Mouse (Mus musculus): Measurements from ENCODE around the gene Tns4. TPM values are rescaled to one million over a fixed set of nuclear protein-coding genes. Genes with fewer than 3 reads are reported as not detected.

The Tns4 gene
- polyA plus RNA-seq, 1 experiment: 12.8 TPM

DNA sequence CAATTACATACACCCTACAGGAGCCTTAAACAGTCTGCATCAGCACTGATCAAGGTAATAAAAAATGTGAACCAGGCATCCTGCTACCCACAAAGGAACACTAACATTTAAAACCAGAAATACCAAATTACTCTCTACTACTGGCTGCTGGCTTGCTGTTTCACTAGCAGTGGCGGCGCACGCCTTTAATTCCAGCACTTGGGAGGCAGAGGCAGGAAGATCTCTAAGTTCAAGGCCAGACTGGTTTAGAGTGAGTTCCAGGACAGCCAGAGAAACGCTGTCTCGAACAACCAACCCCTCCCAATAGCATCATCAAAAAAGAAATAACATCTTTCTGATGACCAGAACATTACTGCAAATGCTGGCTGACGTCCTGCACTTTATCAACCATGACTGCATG is 69.3 kb downstream of the Tns4 start:
- Histone ChIP-seq H3K27me3 (ENCODE audit: control insufficient read depth, insufficient read depth, low read length, poor library complexity, severe bottlenecking) (no peaks in the 10 kb centered on the region), H3K36me3 (ENCODE audit: control insufficient read depth, insufficient read depth, low read length, poor library complexity, severe bottlenecking) (peaks cover 76% of the 10 kb centered on the region), H3K27ac (ENCODE audit: insufficient read depth, low read length) (no peak overlapping the region), H3K9me3 (replicated peaks; ENCODE audit: control insufficient read depth, insufficient read depth, low read length, poor library complexity, severe bottlenecking) (no peaks in the 10 kb centered on the region), H3K9ac (ENCODE audit: low read depth, poor library complexity, severe bottlenecking) (no peak overlapping the region), H3K4me1 (ENCODE audit: control insufficient read depth, insufficient read depth, low read length) (no peaks in the 10 kb centered on the region), H3K4me3 (ENCODE audit: low read depth, low read length) (no peak overlapping the region)
- no peak for TF ChIP-seq CTCF (IDR thresholded peaks at IDR 0.05; ENCODE audit: low read depth, low read length)

Other genes with a start within 250 kb of the Tns4 start
- gene Wipf2, start 225.7 kb downstream of the Tns4 start, polyA plus RNA-seq (2011; ENCODE audit: insufficient read depth, insufficient read length, low read depth, missing spikeins): 36.5 and 40.3 TPM in 2 replicates
- gene Cdc6, start 181.5 kb downstream of the Tns4 start, polyA plus RNA-seq (2011; ENCODE audit: insufficient read depth, insufficient read length, low read depth, missing spikeins): 54.3 and 55.8 TPM in 2 replicates
- 23.7 and 26.3 TPM in 2 replicates for gene Rara, start 161.5 kb downstream of the Tns4 start, polyA plus RNA-seq (2011; ENCODE audit: insufficient read depth, insufficient read length, low read depth, missing spikeins)
- not detected in 2 replicates for gene Gjd3, start 106.3 kb downstream of the Tns4 start, polyA plus RNA-seq (2011; ENCODE audit: insufficient read depth, insufficient read length, low read depth, missing spikeins)
- gene Top2a, start 65.1 kb downstream of the Tns4 start, polyA plus RNA-seq (2011; ENCODE audit: insufficient read depth, insufficient read length, low read depth, missing spikeins): 631 and 674 TPM in 2 replicates
- 47.6 and 51.4 TPM in 2 replicates for gene Igfbp4, start 48.1 kb downstream of the Tns4 start, polyA plus RNA-seq (2011; ENCODE audit: insufficient read depth, insufficient read length, low read depth, missing spikeins)
- not detected in 2 replicates for gene Ccr7, start 65.8 kb upstream of the Tns4 start, polyA plus RNA-seq (2011; ENCODE audit: insufficient read depth, insufficient read length, low read depth, missing spikeins)
- gene Smarce1, start 141.7 kb upstream of the Tns4 start, polyA plus RNA-seq (2011; ENCODE audit: insufficient read depth, insufficient read length, low read depth, missing spikeins): 159 and 181 TPM in 2 replicates
- gene Krt222, start 154.8 kb upstream of the Tns4 start, polyA plus RNA-seq (2011; ENCODE audit: insufficient read depth, insufficient read length, low read depth, missing spikeins): 0.19 TPM in 1 of 2 replicates, not detected in the other
- not detected in 2 replicates for gene Krt24, start 196.0 kb upstream of the Tns4 start, polyA plus RNA-seq (2011; ENCODE audit: insufficient read depth, insufficient read length, low read depth, missing spikeins)
- gene Krt25, start 233.6 kb upstream of the Tns4 start, polyA plus RNA-seq (2011; ENCODE audit: insufficient read depth, insufficient read length, low read depth, missing spikeins): not detected in 2 replicates
- gene Krt26, start 248.7 kb upstream of the Tns4 start, polyA plus RNA-seq (2011; ENCODE audit: insufficient read depth, insufficient read length, low read depth, missing spikeins): not detected in 2 replicates